Mouse (Mus musculus): ENCODE data around the gene Gtpbp4. TPM values are rescaled to one million over a fixed set of nuclear protein-coding genes. Genes with fewer than 3 reads are reported as not detected.

The Gtpbp4 gene
- 56.3 and 61.7 TPM in 2 replicates for polyA plus RNA-seq (2015; fragmentation: Nextera tagmentation; extraction: Ambion mirVana)

GRCm38 (mm10) chr13:8995990-8996786 lies at the start of gene Gtpbp4:
Gene Gtpbp4 (minus strand): TSS chr13:8996083.
- Histone ChIP-seq H3K9ac (ENCODE audit: low read length) (peak within 1 kb of the TSS; percentile 97), H3K4me2 (ENCODE audit: low read depth, low read length) (peak within 1 kb of the TSS; percentile 92), H3K36me3 (ENCODE audit: control insufficient read depth, insufficient read depth, low read length) (peaks cover 2% of the 10 kb centered on the region; the same call in 1 of the 2 replicates), H3K27me3 (ENCODE audit: control insufficient read depth, insufficient read depth, low read depth, low read length) (no peaks in the 10 kb centered on the region), H3K4me1 (replicated peaks; ENCODE audit: control insufficient read depth, insufficient read depth, low read length) (peaks cover 14% of the 10 kb centered on the region), H3K27ac (ENCODE audit: low read length) (peak within 1 kb of the TSS; percentile 73), H3K9me3 (ENCODE audit: control insufficient read depth, low read length) (no peaks in the 10 kb centered on the region), H3K4me3 (ENCODE audit: low read length) (peak within 1 kb of the TSS; percentile 97)
- WGBS: under 1% methylated on average over 51 of the region's 51 CpGs
- ATAC-seq (ENCODE audit: low read depth): peak; percentile 98

- no peak overlapping the region for H3K4me2 ChIP-seq (ENCODE audit: low read depth, low read length)
- 100% methylated on average over 1 of the region's 1 CpGs for WGBS
These were observed 48.8 kb upstream of the Gtpbp4 start for GRCm38 (mm10) chr13:9044731-9045130.

GRCm38 (mm10) chr13:9043289-9044049 lies 47.6 kb upstream of the Gtpbp4 start:
- Histone ChIP-seq H3K36me3 (ENCODE audit: control insufficient read depth, insufficient read depth, low read length) (no peaks in the 10 kb centered on the region), H3K4me1 (replicated peaks; ENCODE audit: control insufficient read depth, insufficient read depth, low read length) (peaks cover 10% of the 10 kb centered on the region), H3K4me3 (ENCODE audit: low read length) (no peak overlapping the region), H3K9me3 (ENCODE audit: control insufficient read depth, low read length) (no peaks in the 10 kb centered on the region), H3K4me2 (ENCODE audit: low read depth, low read length) (no peak overlapping the region), H3K27me3 (ENCODE audit: control insufficient read depth, insufficient read depth, low read depth, low read length) (no peaks in the 10 kb centered on the region), H3K27ac (ENCODE audit: low read length) (peak overlapping the region; percentile 56), H3K9ac (ENCODE audit: low read length) (no peak overlapping the region)
- peak; percentile 76 for ATAC-seq (ENCODE audit: low read depth)
- WGBS: 10% methylated on average over 3 of the region's 3 CpGs

More at GRCm38 (mm10) chr13:9044731-9045130, 48.8 kb upstream of the Gtpbp4 start:
- Histone ChIP-seq H3K9ac (ENCODE audit: low read length) (no peak overlapping the region), H3K4me3 (ENCODE audit: low read length) (no peak overlapping the region), H3K9me3 (ENCODE audit: control insufficient read depth, low read length) (no peaks in the 10 kb centered on the region), H3K4me1 (replicated peaks; ENCODE audit: control insufficient read depth, insufficient read depth, low read length) (peaks cover 10% of the 10 kb centered on the region), H3K36me3 (ENCODE audit: control insufficient read depth, insufficient read depth, low read length) (no peaks in the 10 kb centered on the region), H3K27me3 (ENCODE audit: control insufficient read depth, insufficient read depth, low read depth, low read length) (no peaks in the 10 kb centered on the region), H3K27ac (ENCODE audit: low read length) (no peak overlapping the region)
- ATAC-seq (ENCODE audit: low read depth): no peak

DNA sequence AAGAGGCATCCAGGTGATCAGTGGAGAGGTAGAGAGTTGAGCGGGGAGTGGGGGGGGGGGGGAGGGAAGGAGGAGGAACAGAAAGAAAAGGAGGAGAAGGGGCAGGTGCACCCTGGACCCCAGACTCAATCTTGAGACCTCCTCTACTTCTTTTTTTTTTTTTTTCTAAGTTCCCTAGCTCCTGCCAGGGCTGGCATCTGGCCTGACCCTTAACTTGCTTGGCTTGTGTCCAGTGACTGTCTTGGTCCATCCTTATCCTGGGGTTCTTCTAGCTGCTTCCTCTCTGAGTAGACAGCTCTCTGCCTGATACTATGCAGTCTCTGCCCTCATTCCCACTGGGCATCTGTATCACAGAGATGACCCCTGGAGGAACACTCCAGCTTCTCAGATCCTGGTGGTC lies 44.7 kb upstream of the Gtpbp4 start:
- H3K36me3 ChIP-seq (ENCODE audit: control insufficient read depth, insufficient read depth, low read length): no peaks in the 10 kb centered on the region
- H3K4me1 ChIP-seq (replicated peaks; ENCODE audit: control insufficient read depth, insufficient read depth, low read length): peaks cover 10% of the 10 kb centered on the region
- no peak for ATAC-seq (ENCODE audit: low read depth)
- no peaks in the 10 kb centered on the region for H3K27me3 ChIP-seq (ENCODE audit: control insufficient read depth, insufficient read depth, low read depth, low read length)
- no peak overlapping the region for H3K27ac ChIP-seq (ENCODE audit: low read length)
- H3K9ac ChIP-seq (ENCODE audit: low read length): no peak overlapping the region
- H3K9me3 ChIP-seq (ENCODE audit: control insufficient read depth, low read length): no peaks in the 10 kb centered on the region; the same call in 1 of the 2 replicates
- no peak overlapping the region for H3K4me2 ChIP-seq (ENCODE audit: low read depth, low read length)
- WGBS: 100% methylated on average over 1 of the region's 1 CpGs
- no peak overlapping the region for H3K4me3 ChIP-seq (ENCODE audit: low read length)

GRCm38 (mm10) chr13:9031996-9032661 lies 36.2 kb upstream of the Gtpbp4 start:
- no peak overlapping the region for H3K4me2 ChIP-seq (ENCODE audit: low read depth, low read length)
- H3K9ac ChIP-seq (ENCODE audit: low read length): no peak overlapping the region
- no peaks in the 10 kb centered on the region for H3K36me3 ChIP-seq (ENCODE audit: control insufficient read depth, insufficient read depth, low read length)
- no peak overlapping the region for H3K27ac ChIP-seq (ENCODE audit: low read length)
- H3K4me3 ChIP-seq (ENCODE audit: low read length): no peak overlapping the region
- no peaks in the 10 kb centered on the region; the same call in 1 of the 2 replicates for H3K9me3 ChIP-seq (ENCODE audit: control insufficient read depth, low read length)
- H3K27me3 ChIP-seq (ENCODE audit: control insufficient read depth, insufficient read depth, low read depth, low read length): no peaks in the 10 kb centered on the region
- WGBS: 75% methylated on average over 8 of the region's 8 CpGs
- no peak for ATAC-seq (ENCODE audit: low read depth)
- no peaks in the 10 kb centered on the region for H3K4me1 ChIP-seq (replicated peaks; ENCODE audit: control insufficient read depth, insufficient read depth, low read length)

- 62% methylated on average over 4 of the region's 4 CpGs for WGBS
- H3K27ac ChIP-seq (ENCODE audit: low read length): no peak overlapping the region
These were observed 34.5 kb upstream of the Gtpbp4 start for GRCm38 (mm10) chr13:9030364-9030763.

GRCm38 (mm10) chr13:9027251-9027650 lies 31.4 kb upstream of the Gtpbp4 start:
- no peak overlapping the region for H3K4me2 ChIP-seq (ENCODE audit: low read depth, low read length)
- ATAC-seq (ENCODE audit: low read depth): no peak
- WGBS: 23% methylated on average over 1 of the region's 1 CpGs
- no peak overlapping the region for H3K4me3 ChIP-seq (ENCODE audit: low read length)
- no peaks in the 10 kb centered on the region for H3K36me3 ChIP-seq (ENCODE audit: control insufficient read depth, insufficient read depth, low read length)
- no peaks in the 10 kb centered on the region for H3K27me3 ChIP-seq (ENCODE audit: control insufficient read depth, insufficient read depth, low read depth, low read length)
- no peaks in the 10 kb centered on the region for H3K4me1 ChIP-seq (replicated peaks; ENCODE audit: control insufficient read depth, insufficient read depth, low read length)
- no peak overlapping the region for H3K27ac ChIP-seq (ENCODE audit: low read length)
- no peaks in the 10 kb centered on the region for H3K9me3 ChIP-seq (ENCODE audit: control insufficient read depth, low read length)
- no peak overlapping the region for H3K9ac ChIP-seq (ENCODE audit: low read length)

More at GRCm38 (mm10) chr13:9030364-9030763, 34.5 kb upstream of the Gtpbp4 start:
- Histone ChIP-seq H3K4me3 (ENCODE audit: low read length) (no peak overlapping the region), H3K4me1 (replicated peaks; ENCODE audit: control insufficient read depth, insufficient read depth, low read length) (no peaks in the 10 kb centered on the region), H3K4me2 (ENCODE audit: low read depth, low read length) (no peak overlapping the region), H3K9ac (ENCODE audit: low read length) (no peak overlapping the region), H3K9me3 (ENCODE audit: control insufficient read depth, low read length) (no peaks in the 10 kb centered on the region), H3K27me3 (ENCODE audit: control insufficient read depth, insufficient read depth, low read depth, low read length) (no peaks in the 10 kb centered on the region), H3K36me3 (ENCODE audit: control insufficient read depth, insufficient read depth, low read length) (no peaks in the 10 kb centered on the region)
- ATAC-seq (ENCODE audit: low read depth): no peak

GRCm38 (mm10) chr13:9022623-9023022 lies 26.7 kb upstream of the Gtpbp4 start:
- 92% methylated on average over 1 of the region's 1 CpGs for WGBS
- no peak overlapping the region for H3K9ac ChIP-seq (ENCODE audit: low read length)

DNA sequence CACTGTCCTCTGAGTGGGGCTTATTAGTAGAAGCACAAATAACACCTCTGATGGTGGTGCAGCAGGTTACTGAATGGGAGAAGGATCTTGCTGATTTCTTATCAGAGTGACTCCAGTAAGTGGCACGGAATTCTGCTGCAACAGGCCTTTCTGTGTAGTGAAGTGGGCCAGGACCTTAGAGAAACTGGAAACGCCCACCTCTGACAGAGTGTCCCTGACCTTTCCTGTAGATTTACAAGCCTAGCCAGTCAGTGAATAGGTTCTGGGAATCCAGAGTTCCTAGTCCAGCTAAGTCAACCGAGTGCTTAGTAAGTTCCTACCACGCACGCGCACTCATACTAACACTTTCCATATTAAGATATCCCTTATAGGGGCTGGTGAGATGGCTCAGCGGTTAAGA lies 25.7 kb upstream of the Gtpbp4 start:
- WGBS: 75% methylated on average over 7 of the region's 7 CpGs
- no peaks in the 10 kb centered on the region for H3K36me3 ChIP-seq (ENCODE audit: control insufficient read depth, insufficient read depth, low read length)
- no peak for ATAC-seq (ENCODE audit: low read depth)
- H3K27ac ChIP-seq (ENCODE audit: low read length): no peak overlapping the region
- H3K27me3 ChIP-seq (ENCODE audit: control insufficient read depth, insufficient read depth, low read depth, low read length): no peaks in the 10 kb centered on the region
- no peaks in the 10 kb centered on the region for H3K4me1 ChIP-seq (replicated peaks; ENCODE audit: control insufficient read depth, insufficient read depth, low read length)
- no peak overlapping the region for H3K9ac ChIP-seq (ENCODE audit: low read length)
- H3K9me3 ChIP-seq (ENCODE audit: control insufficient read depth, low read length): no peaks in the 10 kb centered on the region
- H3K4me3 ChIP-seq (ENCODE audit: low read length): no peak overlapping the region
- no peak overlapping the region for H3K4me2 ChIP-seq (ENCODE audit: low read depth, low read length)

More at GRCm38 (mm10) chr13:9022623-9023022, 26.7 kb upstream of the Gtpbp4 start:
- Histone ChIP-seq H3K36me3 (ENCODE audit: control insufficient read depth, insufficient read depth, low read length) (no peaks in the 10 kb centered on the region), H3K9me3 (ENCODE audit: control insufficient read depth, low read length) (no peaks in the 10 kb centered on the region), H3K27ac (ENCODE audit: low read length) (no peak overlapping the region), H3K4me2 (ENCODE audit: low read depth, low read length) (no peak overlapping the region), H3K27me3 (ENCODE audit: control insufficient read depth, insufficient read depth, low read depth, low read length) (no peaks in the 10 kb centered on the region), H3K4me3 (ENCODE audit: low read length) (no peak overlapping the region), H3K4me1 (replicated peaks; ENCODE audit: control insufficient read depth, insufficient read depth, low read length) (no peaks in the 10 kb centered on the region)
- ATAC-seq (ENCODE audit: low read depth): no peak
